In genomic region chr6:122598436-122598835, GRCm38 (mm10) we compare ENCODE assay signal across 24 mouse cellular contexts. TPM values are rescaled to one million over a fixed set of nuclear protein-coding genes. Genes with fewer than 3 reads are reported as not detected.
A peak's percentile ranks its signal among the peaks of the same experiment; 100 is the strongest.
DNase-seq lines count a peak whose midpoint lies in the region; TF ChIP-seq lines count a peak whose summit lies in the region.
"Had no signal": no experiment of that assay in that cellular context is flagged by ENCODE, and none has a peak within 500 bp of the region (broad histone marks: within the 10 kb centered on the region; RNA-seq: fewer than 3 reads in every experiment).

No protein-coding gene starts in this region.

- no peak for TF ChIP-seq POLR2A in liver, adult 2 months (IDR thresholded peaks at IDR 0.05; ENCODE audit: extremely low read depth, insufficient read depth, low read length)
- TF ChIP-seq POLR2A in brain, embryonic 14.5 days (IDR thresholded peaks at IDR 0.05; ENCODE audit: borderline replicate concordance, extremely low read depth, insufficient read depth, insufficient read length, poor library complexity, severe bottlenecking) = no peak

- no peak for TF ChIP-seq CTCF in gastrocnemius, adult 2 months (IDR thresholded peaks at IDR 0.05)
- TF ChIP-seq CTCF in liver, adult 2 months (IDR thresholded peaks at IDR 0.05; ENCODE audit: low read depth, low read length) = no peak
- TF ChIP-seq CTCF in brain, embryonic 14.5 days (IDR thresholded peaks at IDR 0.05; ENCODE audit: borderline replicate concordance, extremely low read depth, insufficient read depth, insufficient read length) = no peak

- H3K27me3 ChIP-seq in liver, adult 2 months (ENCODE audit: control insufficient read depth, insufficient read depth, low read length) = no peaks in the 10 kb centered on the region
- H3K27me3 ChIP-seq: embryonic facial prominence, embryonic 15.5 days; heart, embryonic 13.5 days; limb, embryonic 13.5 days; lung, embryonic 15.5 days; neural tube, embryonic 12.5 days had no signal

- peak overlapping the region; percentile 63; the same call in 1 of the 2 replicates for H3K9ac ChIP-seq in liver, adult 2 months (ENCODE audit: low read depth, low read length)
- H3K9ac ChIP-seq: embryonic facial prominence, embryonic 15.5 days; heart, embryonic 13.5 days; limb, embryonic 13.5 days; lung, embryonic 15.5 days; neural tube, embryonic 12.5 days had no signal

- H3K36me3 ChIP-seq in liver, adult 2 months (ENCODE audit: control insufficient read depth, insufficient read depth, low read length) = peaks cover 22% of the 10 kb centered on the region
- H3K36me3 ChIP-seq: embryonic facial prominence, embryonic 15.5 days; heart, embryonic 13.5 days; hindbrain, embryonic 10.5 days; limb, embryonic 13.5 days; lung, embryonic 15.5 days; neural tube, embryonic 12.5 days had no signal

- peak overlapping the region; percentile 1; the same call in 1 of the 2 replicates for H3K4me3 ChIP-seq in gastrocnemius, adult 2 months
- no peak overlapping the region for H3K4me3 ChIP-seq in liver, adult 2 months (ENCODE audit: insufficient read depth, low read depth, low read length)
- H3K4me3 ChIP-seq: embryonic facial prominence, embryonic 15.5 days; heart, embryonic 13.5 days; hindbrain, embryonic 10.5 days; limb, embryonic 13.5 days; lung, embryonic 15.5 days; neural tube, embryonic 12.5 days had no signal

- no peaks in the 10 kb centered on the region; the same call in 1 of the 2 replicates for H3K79me2 ChIP-seq in liver, adult 2 months (ENCODE audit: control insufficient read depth, insufficient read depth, low read length)

- peaks cover 35% of the 10 kb centered on the region for H3K4me1 ChIP-seq in liver, adult 2 months (ENCODE audit: control insufficient read depth, insufficient read depth, low read length)
- H3K4me1 ChIP-seq: embryonic facial prominence, embryonic 15.5 days; heart, embryonic 13.5 days; limb, embryonic 13.5 days; lung, embryonic 15.5 days; neural tube, embryonic 12.5 days had no signal

- peak overlapping the region; percentile 4; the same call in 1 of the 2 replicates for H3K27ac ChIP-seq in gastrocnemius, adult 2 months
- H3K27ac ChIP-seq in liver, adult 2 months (replicated peaks; ENCODE audit: insufficient read depth, low read depth, low read length) = peak overlapping the region; percentile 93
- H3K27ac ChIP-seq: embryonic facial prominence, embryonic 15.5 days; heart, embryonic 13.5 days; hindbrain, embryonic 10.5 days; limb, embryonic 13.5 days; lung, embryonic 15.5 days; neural tube, embryonic 12.5 days; stomach, postnatal 0 days had no signal

- intact Hi-C loops in gastrocnemius, adult 2 months (cut with DNase I) = no loop called here
- intact Hi-C loops in left cerebral cortex, postnatal 14 days (cut with DNase I) = loop anchor here (5.0 kb wide), 1 partner anchor 34 kb away; no protein-coding TSS in a partner anchor

- DNase-seq in gastrocnemius, adult 2 months = no peak
- no peak for DNase-seq in gastrocnemius, adult 8-10 months (ENCODE audit: low spot score in 2 of 2)
- peak; percentile 99 for DNase-seq in liver, adult 2 months (ENCODE audit: extremely low read depth, low read depth, low spot score)
- DNase-seq in liver = no peak
- peak; percentile 22 for DNase-seq in CD4-positive, CD25-positive, alpha-beta regulatory T cell, adult 2 months (ENCODE audit: low read depth, low spot score)
- DNase-seq in brain, embryonic 14.5 days (ENCODE audit: low read depth) = peak; percentile 70
- DNase-seq in urinary bladder, postnatal 14 days (ENCODE audit: low spot score) = no peak
- no peak for DNase-seq in left cerebral cortex, postnatal 14 days (ENCODE audit: low spot score in 2 of 2)
- DNase-seq: adrenal gland, postnatal 36 days; cerebellum, adult 11-12 months; right cerebral cortex, postnatal 4 days; thymus, postnatal 14 days had no signal

- WGBS in liver, adult 2 months = 10% methylated on average over 6 of the region's 6 CpGs

RNA-seq across cellular contexts. Expression of gene Apobec1, which starts 3.8 kb away (rescaled TPM):
- 1 to 10 TPM; 1.8 to 2.0 TPM for total RNA-seq in gastrocnemius, adult 2 months (2021)
- 1 to 10 TPM in 3 of 4 experiments, under 1 TPM in 1; 0.53 to 1.8 (median 1.3) TPM for total RNA-seq in gastrocnemius, adult 8-10 months (2022)
- total RNA-seq in liver, adult 2 months (2014; rRNA removed) = 17.3 and 21.9 TPM in 2 replicates
- 16.3 and 18.2 TPM in 2 replicates for polyA plus RNA-seq in liver, adult 2 months (2012; rRNA removed)
- polyA plus RNA-seq in brain, embryonic 14.5 days (2012; rRNA removed) = 1.9 and 3.5 TPM in 2 replicates
- total RNA-seq in left cerebral cortex, postnatal 14 days (2021) = 1 to 10 TPM; 1.5 to 2.4 TPM

RNA-seq across cellular contexts. Expression of gene Gdf3, which starts 11.5 kb away (rescaled TPM):
- total RNA-seq in gastrocnemius, adult 2 months (2021) = not detected
- not detected for total RNA-seq in gastrocnemius, adult 8-10 months (2022)
- not detected in 2 replicates for total RNA-seq in liver, adult 2 months (2014; rRNA removed)
- 0.05 TPM in 1 of 2 replicates, not detected in the other for polyA plus RNA-seq in liver, adult 2 months (2012; rRNA removed)
- not detected in 2 replicates for polyA plus RNA-seq in brain, embryonic 14.5 days (2012; rRNA removed)
- total RNA-seq in left cerebral cortex, postnatal 14 days (2021) = not detected
- total RNA-seq: adrenal gland, postnatal 36 days; gastrocnemius, postnatal 4 days; layer of hippocampus, adult 18-20 months; left cerebral cortex, adult 18-20 months had no signal
- polyA plus RNA-seq: frontal cortex, adult 2 months; hindbrain, embryonic 10.5 days; inflammation-experienced regulatory T-cells, adult 6 months; lung, embryonic 15.5 days; neural tube, embryonic 12.5 days; stomach, postnatal 0 days had no signal

RNA-seq across cellular contexts. Expression of gene Dppa3, which starts 27.8 kb away (rescaled TPM):
- not detected for total RNA-seq in gastrocnemius, adult 2 months (2021)
- total RNA-seq in gastrocnemius, adult 8-10 months (2022) = not detected
- total RNA-seq in liver, adult 2 months (2014; rRNA removed) = not detected in 2 replicates
- not detected in 2 replicates for polyA plus RNA-seq in liver, adult 2 months (2012; rRNA removed)
- not detected in 2 replicates for polyA plus RNA-seq in brain, embryonic 14.5 days (2012; rRNA removed)
- not detected for total RNA-seq in left cerebral cortex, postnatal 14 days (2021)
- total RNA-seq: adrenal gland, postnatal 36 days; gastrocnemius, postnatal 4 days; layer of hippocampus, adult 18-20 months; left cerebral cortex, adult 18-20 months had no signal
- polyA plus RNA-seq: embryonic facial prominence, embryonic 15.5 days; frontal cortex, adult 2 months; heart, embryonic 13.5 days; hindbrain, embryonic 10.5 days; inflammation-experienced regulatory T-cells, adult 6 months; limb, embryonic 13.5 days; lung, embryonic 15.5 days; neural tube, embryonic 12.5 days; stomach, postnatal 0 days had no signal

RNA-seq across cellular contexts. Expression of gene Aicda, which starts 44.8 kb away (rescaled TPM):
- not detected for total RNA-seq in gastrocnemius, adult 2 months (2021)
- total RNA-seq in gastrocnemius, adult 8-10 months (2022) = not detected
- 0.07 TPM in 1 of 2 replicates, not detected in the other for total RNA-seq in liver, adult 2 months (2014; rRNA removed)
- not detected in 2 replicates for polyA plus RNA-seq in liver, adult 2 months (2012; rRNA removed)
- 0.25 and 0.75 TPM in 2 replicates for polyA plus RNA-seq in brain, embryonic 14.5 days (2012; rRNA removed)
- not detected for total RNA-seq in left cerebral cortex, postnatal 14 days (2021)
- total RNA-seq: adrenal gland, postnatal 36 days; gastrocnemius, postnatal 4 days; layer of hippocampus, adult 18-20 months; left cerebral cortex, adult 18-20 months had no signal
- polyA plus RNA-seq: embryonic facial prominence, embryonic 15.5 days; frontal cortex, adult 2 months; heart, embryonic 13.5 days; hindbrain, embryonic 10.5 days; lung, embryonic 15.5 days; stomach, postnatal 0 days had no signal

Comparison
In these comparisons a context has a peak if more than half of its experiments do, and no peak if none do; other contexts are left out.
1. DNase-seq: peak in liver, adult 2 months (single experiment), CD4-positive, CD25-positive, alpha-beta regulatory T cell, adult 2 months (single experiment) and brain, embryonic 14.5 days (single experiment); none in gastrocnemius, adult 2 months (single experiment), gastrocnemius, adult 8-10 months (0 of 2), liver (single experiment), urinary bladder, postnatal 14 days (single experiment) and left cerebral cortex, postnatal 14 days (0 of 2).